Mouse (Mus musculus) adrenal gland, adult 8-10 months (tissue): Measurements from ENCODE around the gene Nemp2. TPM values are rescaled to one million over a fixed set of nuclear protein-coding genes. Genes with fewer than 3 reads are reported as not detected.
A peak's percentile ranks its signal among the peaks of the same experiment; 100 is the strongest.

ENCODE experiments used
- DNase-seq: peaks from one replicate; pipeline ENCODE4 v3.0.0; 2022
- total RNA-seq, 4 experiments: library from RNA; stranded (reverse); gene quantifications; 2 replicates each; pipeline ENCODE4 v1.2.4; 2022

The Nemp2 gene
- 1 to 10 TPM; 3.2 to 5.9 (median 4.9) TPM for total RNA-seq

GRCm38 (mm10) chr1:52630248-52630936 lies at the start of gene Nemp2:
Gene Nemp2 (plus strand): TSS chr1:52630703.
- DNase-seq: peak; percentile 85

GRCm38 (mm10) chr1:52581744-52582143 lies 48.8 kb upstream of the Nemp2 start:
- no peak for DNase-seq

- DNase-seq: no peak
These were observed 47.6 kb upstream of the Nemp2 start for GRCm38 (mm10) chr1:52582866-52583265.

DNA sequence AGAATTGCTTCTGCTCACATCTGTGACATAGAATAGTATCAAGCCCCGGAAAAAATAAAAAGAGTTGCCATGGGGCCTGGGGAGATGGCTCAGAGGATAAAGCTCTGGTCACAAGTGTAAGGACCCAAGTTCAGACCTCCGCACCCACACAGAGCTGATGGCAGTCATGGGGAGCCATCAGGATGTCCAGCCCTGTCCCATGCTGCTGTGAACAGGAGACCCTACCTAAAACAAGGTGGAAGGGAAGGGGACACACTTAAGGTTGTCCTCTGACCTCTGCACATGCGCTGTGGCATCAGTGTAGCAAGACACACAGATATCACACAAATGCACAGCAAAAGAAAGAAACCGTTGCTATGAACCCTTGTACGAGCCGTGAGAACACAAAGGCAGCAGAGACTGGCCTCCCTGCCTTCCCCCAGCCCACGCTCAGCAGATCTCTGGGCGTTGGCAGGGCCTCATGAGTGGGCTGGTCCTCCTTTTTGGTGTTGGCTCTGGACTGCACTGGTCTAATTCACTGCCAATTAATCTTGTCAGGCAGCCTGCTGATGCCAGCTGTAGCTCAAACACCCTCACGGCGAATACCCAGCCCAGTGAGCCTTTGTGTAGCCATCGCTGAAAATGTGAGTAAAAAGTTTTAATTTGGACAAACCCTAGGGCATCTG lies 33.4 kb upstream of the Nemp2 start:
- no peak for DNase-seq

- no peak for DNase-seq
These were observed 32.7 kb upstream of the Nemp2 start for GRCm38 (mm10) chr1:52597761-52598160.

DNA sequence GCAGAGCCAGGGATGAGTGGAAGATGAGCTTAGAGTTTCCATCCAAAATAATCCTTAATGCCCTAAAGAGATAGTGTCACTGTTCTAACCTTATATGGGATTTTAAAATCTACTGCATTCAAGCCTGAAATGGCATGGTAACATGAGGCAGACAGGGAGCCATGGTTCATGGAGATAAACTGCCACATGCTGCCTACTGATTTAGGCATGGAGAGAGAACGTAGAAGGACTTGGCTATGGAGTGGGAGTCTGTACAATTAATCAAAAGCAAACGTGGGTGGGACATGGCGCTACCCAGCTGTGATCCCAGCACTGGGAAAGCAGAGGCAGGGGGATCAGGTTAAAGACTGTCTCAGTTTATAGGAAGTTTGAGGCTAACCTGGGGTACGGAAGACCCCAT lies 32.1 kb upstream of the Nemp2 start:
- DNase-seq: no peak

DNA sequence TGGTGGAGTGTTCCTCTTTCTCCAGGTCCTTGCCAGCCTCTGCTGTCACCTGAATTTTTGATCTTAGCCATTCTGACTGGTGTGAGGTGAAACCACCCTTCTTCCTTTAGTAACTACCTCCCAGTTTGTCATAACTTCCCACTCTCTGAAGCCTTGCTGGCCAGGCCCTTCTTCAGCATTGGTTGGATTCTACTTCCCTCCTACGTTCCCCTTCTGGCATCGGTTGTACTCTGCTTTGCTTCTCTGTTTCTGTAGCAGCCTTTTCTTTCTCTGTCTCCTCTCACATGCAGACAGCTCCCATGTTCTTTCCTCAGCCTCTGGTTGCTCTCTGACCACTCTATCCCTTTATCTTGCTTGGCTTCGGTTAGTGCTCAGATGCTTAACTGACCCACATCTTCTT lies 29.0 kb upstream of the Nemp2 start:
- no peak for DNase-seq

- DNase-seq: no peak
These were observed 22.8 kb upstream of the Nemp2 start for GRCm38 (mm10) chr1:52607700-52608099.

- DNase-seq: no peak
These were observed 22.0 kb upstream of the Nemp2 start for GRCm38 (mm10) chr1:52608486-52608885.

- DNase-seq: no peak
These were observed 12.3 kb upstream of the Nemp2 start for GRCm38 (mm10) chr1:52618217-52618616.

DNA sequence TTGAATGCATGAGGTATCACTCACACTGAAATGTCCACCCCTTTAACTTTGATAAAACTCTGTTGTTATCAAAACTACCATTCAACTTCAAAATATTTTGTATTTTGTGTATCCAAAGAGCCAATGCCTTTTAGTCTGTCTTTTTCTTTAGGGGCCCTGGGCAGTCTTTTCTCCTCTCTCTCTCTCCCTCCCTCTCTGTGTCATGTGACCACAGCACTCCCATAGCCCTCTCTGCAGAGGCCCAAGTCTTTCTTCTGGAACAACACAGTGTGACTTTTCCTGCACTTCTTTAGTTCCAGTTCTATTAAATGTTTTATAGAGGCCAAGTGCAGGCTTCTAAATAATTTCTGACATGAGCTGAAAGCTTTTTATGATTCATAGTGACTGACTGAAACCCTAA lies 10.1 kb upstream of the Nemp2 start:
- no peak for DNase-seq

GRCm38 (mm10) chr1:52630937-52631299 lies 415 bp downstream of the Nemp2 start:
- no peak for DNase-seq

DNA sequence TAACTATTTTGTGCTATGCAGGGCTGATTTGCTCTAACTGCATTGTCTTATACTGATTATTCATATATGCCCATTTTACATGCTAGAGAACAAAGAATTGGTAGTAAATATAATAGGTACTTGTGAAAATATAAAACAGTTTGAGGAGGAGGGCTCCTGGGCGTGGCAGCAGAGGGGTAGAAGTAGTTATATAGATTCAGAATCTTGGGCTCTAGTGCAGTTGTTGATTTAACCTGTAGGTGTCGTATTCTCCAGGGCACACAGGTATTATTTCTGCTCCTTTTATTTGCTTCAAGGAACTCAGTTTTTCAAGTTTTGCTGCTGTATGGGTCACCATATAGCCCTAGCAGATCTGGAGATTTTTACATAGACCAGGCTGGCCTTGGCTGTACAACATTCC lies 1.1 kb downstream of the Nemp2 start:
- DNase-seq: no peak

DNA sequence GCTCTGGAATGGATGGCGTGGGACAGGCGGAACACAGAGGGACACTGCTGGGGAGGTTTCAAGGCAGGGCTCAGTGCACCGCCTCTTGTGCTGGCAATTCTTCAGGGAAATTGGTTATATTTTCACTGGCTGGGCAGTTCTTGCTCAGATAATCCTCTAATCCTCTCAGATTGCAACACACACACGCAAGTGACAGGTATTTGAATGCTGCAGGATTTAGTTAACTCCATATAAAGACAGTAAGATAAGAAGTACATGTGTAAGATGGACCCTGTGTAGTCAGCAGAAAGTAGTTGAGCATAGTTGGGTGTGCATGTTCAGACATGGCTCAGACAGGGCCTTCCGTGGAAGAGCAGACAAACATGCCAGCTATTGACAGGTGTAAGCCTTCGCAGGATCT lies 3.7 kb downstream of the Nemp2 start:
- DNase-seq: no peak

- no peak for DNase-seq
These were observed 5.4 kb downstream of the Nemp2 start for GRCm38 (mm10) chr1:52635932-52636331.

- no peak for DNase-seq
These were observed 7.6 kb downstream of the Nemp2 start for GRCm38 (mm10) chr1:52638101-52638500.

GRCm38 (mm10) chr1:52639090-52639489 lies 8.6 kb downstream of the Nemp2 start:
- DNase-seq: no peak

GRCm38 (mm10) chr1:52640266-52640665 lies 9.8 kb downstream of the Nemp2 start:
- DNase-seq: no peak

GRCm38 (mm10) chr1:52640736-52641135 lies 10.2 kb downstream of the Nemp2 start:
- no peak for DNase-seq

DNA sequence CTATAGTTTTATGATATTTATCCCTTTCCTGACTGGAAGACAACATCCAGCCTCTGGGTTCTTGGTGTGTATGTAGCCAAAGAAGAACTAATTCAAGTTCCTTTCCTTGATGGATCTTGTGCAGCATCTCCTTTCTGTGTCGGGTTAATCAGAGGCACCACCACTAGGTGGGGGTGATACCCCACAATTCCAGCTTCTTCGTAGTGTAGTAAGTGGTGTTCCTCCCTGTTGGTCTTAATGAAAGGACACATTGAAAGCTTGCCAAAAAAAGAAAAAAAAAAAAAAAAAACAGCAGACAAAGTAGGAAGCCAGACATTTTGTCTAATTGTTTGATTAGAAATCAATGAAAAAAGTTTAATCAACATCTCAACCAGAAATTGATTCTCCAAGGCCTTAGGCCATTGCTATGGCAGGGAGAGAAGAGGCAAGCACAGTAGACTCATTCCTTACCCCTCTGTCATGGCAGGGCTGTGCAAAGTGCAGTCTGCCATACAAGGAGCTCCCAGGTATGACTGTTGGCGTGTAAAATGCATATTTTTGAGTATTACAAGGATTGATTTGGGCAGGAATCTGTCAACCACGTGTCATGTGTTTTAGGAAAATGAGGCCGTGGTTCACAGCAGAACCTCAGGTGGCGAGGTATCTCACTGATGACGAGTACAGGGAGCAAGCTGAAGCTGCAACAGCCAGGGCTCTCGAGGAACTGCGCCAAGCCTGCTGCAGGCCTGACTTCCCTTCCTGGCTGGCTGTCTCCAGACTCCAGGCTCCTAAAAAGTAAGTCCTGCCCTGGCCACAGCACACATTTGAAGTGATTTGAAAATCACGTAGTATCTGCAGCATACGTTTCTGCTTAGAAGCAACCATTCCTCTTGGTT lies 17.9 kb downstream of the Nemp2 start:
- DNase-seq: peak; percentile 35

- DNase-seq: no peak
These were observed 19.6 kb downstream of the Nemp2 start for GRCm38 (mm10) chr1:52650066-52650465.

- no peak for DNase-seq
These were observed 22.2 kb downstream of the Nemp2 start for GRCm38 (mm10) chr1:52652601-52653253.

DNA sequence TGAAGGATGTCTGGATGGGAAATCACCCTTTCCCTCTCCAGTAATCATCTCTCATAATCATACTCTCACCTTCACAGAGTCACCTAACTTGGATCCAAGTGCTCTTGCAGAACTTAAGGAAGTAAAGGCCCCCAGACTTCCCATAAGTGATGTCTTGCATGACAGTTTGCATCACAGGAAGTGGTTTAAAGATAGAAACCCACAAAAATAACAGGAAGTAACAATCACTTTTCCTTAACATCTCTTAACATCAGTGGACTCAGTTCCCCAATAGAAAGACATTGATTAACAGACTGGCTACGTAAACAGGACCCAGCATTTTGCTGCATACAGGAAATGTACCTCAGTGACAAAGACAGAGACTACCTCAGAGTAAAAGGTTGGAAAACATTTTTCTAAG lies 22.9 kb downstream of the Nemp2 start:
- DNase-seq: no peak
